Mouse (Mus musculus) cerebellum, adult 2 months (tissue): ENCODE results near the gene Serinc1.

ENCODE experiments used
- CTCF ChIP-seq: fragments of 200-500 bp; IDR thresholded peaks from 2 replicates; pipeline ENCODE4 v1.5.1; 2011; ENCODE audit warnings: low read depth, mild to moderate bottlenecking, control low read depth, low read length, moderate library complexity, borderline replicate concordance; ENCODE audit not compliant: insufficient read depth
- POLR2A ChIP-seq: fragments of 200-500 bp; IDR thresholded peaks from 2 replicates; pipeline ENCODE4 v1.6.1; 2011; ENCODE audit warnings: low read length, control low read depth, borderline replicate concordance; ENCODE audit not compliant: insufficient read depth

- TF ChIP-seq CTCF (no peak), POLR2A (no peak)
These were observed 40.3 kb downstream of the Serinc1 start for GRCm38 (mm10) chr10:57492050-57492449.
